Mouse (Mus musculus) intestine, embryonic 16.5 days (tissue): ENCODE results near the gene Cacng1. TPM values are rescaled to one million over a fixed set of nuclear protein-coding genes. Genes with fewer than 3 reads are reported as not detected.
A peak's percentile ranks its signal among the peaks of the same experiment; 100 is the strongest.

Experiments
- ATAC-seq: fragments of 200-750 bp; cut with Nextera tagmentation; 2 replicates; pipeline ENCODE4 v1.8.0; 2017; ENCODE audit warnings: moderate TSS enrichment, moderate library complexity
- H3K27ac ChIP-seq: fragments of 300-500 bp; sonication (generic); 2 replicates; pipeline ENCODE4 v1.5.1; 2014; ENCODE audit warnings: mild to moderate bottlenecking, low read length
- H3K27me3 ChIP-seq: fragments of 300-500 bp; sonication (generic); replicated peaks from 2 replicates; pipeline ENCODE4 v1.6.1; 2014; ENCODE audit warnings: low read length, control low read depth, mixed read lengths; ENCODE audit not compliant: control insufficient read depth, insufficient read depth
- H3K36me3 ChIP-seq: fragments of 300-500 bp; sonication (generic); 2 replicates; pipeline ENCODE4 v1.6.1; 2014; ENCODE audit warnings: low read length, control low read depth; ENCODE audit not compliant: control insufficient read depth, insufficient read depth
- H3K4me1 ChIP-seq: fragments of 300-500 bp; sonication (generic); 2 replicates; pipeline ENCODE4 v1.6.1; 2014; ENCODE audit warnings: low read length, control low read depth, mixed read lengths; ENCODE audit not compliant: control insufficient read depth, insufficient read depth
- H3K4me2 ChIP-seq: fragments of 300-500 bp; sonication (generic); 2 replicates; pipeline ENCODE4 v1.6.1; 2014; ENCODE audit warnings: low read depth, low read length, control low read depth
- H3K4me3 ChIP-seq: fragments of 300-500 bp; sonication (generic); 2 replicates; pipeline ENCODE4 v1.5.1; 2014; ENCODE audit warnings: mild to moderate bottlenecking, low read length
- H3K9ac ChIP-seq: fragments of 300-500 bp; sonication (generic); 2 replicates; pipeline ENCODE4 v1.6.1; 2014; ENCODE audit warnings: low read depth, low read length
- H3K9me3 ChIP-seq: fragments of 300-500 bp; sonication (generic); 2 replicates; pipeline ENCODE4 v1.6.1; 2016; ENCODE audit warnings: low read length, control low read depth; ENCODE audit not compliant: control insufficient read depth
- WGBS: fragments of 180-500 bp; shearing (Covaris S2); extraction: QIAGEN DNeasy Blood & Tissue Kit; methylation state at CpG from one replicate; pipeline ENCODE4 v1.1.7; 2014; 5-methylcytosine and 5-hydroxymethylcytosine counted together
- polyA plus RNA-seq: library from polyadenylated mRNA; unstranded; fragments of >200 nt; fragmentation: Nextera tagmentation; extraction: Ambion mirVana; gene quantifications from 2 replicates; pipeline ENCODE4 v1.2.1, GENCODE M21; 2015

Gene Cacng1
- polyA plus RNA-seq, 1 experiment from 2014 or later, result not detected

GRCm38 (mm10) chr11:107720264-107721021 is 4.1 kb upstream of the Cacng1 start:
- no peak overlapping the region for H3K27ac ChIP-seq
- no peak for ATAC-seq
- H3K4me1 ChIP-seq, result no peaks in the 10 kb centered on the region
- H3K36me3 ChIP-seq, result no peaks in the 10 kb centered on the region
- 84% methylated on average over 9 of the region's 9 CpGs for WGBS
- H3K27me3 ChIP-seq, result no peaks in the 10 kb centered on the region
- no peak overlapping the region for H3K4me3 ChIP-seq
- no peak overlapping the region for H3K9ac ChIP-seq
- no peak overlapping the region for H3K4me2 ChIP-seq
- no peaks in the 10 kb centered on the region for H3K9me3 ChIP-seq

GRCm38 (mm10) chr11:107714368-107714767 is 2.0 kb downstream of the Cacng1 start:
- Histone ChIP-seq H3K36me3 (no peaks in the 10 kb centered on the region), H3K4me2 (no peak overlapping the region), H3K27ac (no peak overlapping the region), H3K9me3 (no peaks in the 10 kb centered on the region), H3K4me3 (no peak overlapping the region), H3K4me1 (no peaks in the 10 kb centered on the region), H3K27me3 (no peaks in the 10 kb centered on the region), H3K9ac (no peak overlapping the region)
- ATAC-seq, result no peak
- 75% methylated on average over 7 of the region's 7 CpGs for WGBS

- no peaks in the 10 kb centered on the region for H3K27me3 ChIP-seq
- H3K9ac ChIP-seq, result no peak overlapping the region
- H3K27ac ChIP-seq, result no peak overlapping the region
- no peaks in the 10 kb centered on the region for H3K4me1 ChIP-seq
- ATAC-seq, result no peak
- H3K4me2 ChIP-seq, result no peak overlapping the region
- H3K4me3 ChIP-seq, result no peak overlapping the region
- 49% methylated on average over 3 of the region's 3 CpGs for WGBS
- H3K36me3 ChIP-seq, result no peaks in the 10 kb centered on the region
- H3K9me3 ChIP-seq, result no peaks in the 10 kb centered on the region
Measured at GRCm38 (mm10) chr11:107710379-107710778, 5.9 kb downstream of the Cacng1 start.

- no peak for ATAC-seq
- WGBS, result 75% methylated on average over 20 of the region's 20 CpGs
Measured at GRCm38 (mm10) chr11:107707897-107708610, 8.3 kb downstream of the Cacng1 start.

GRCm38 (mm10) chr11:107705476-107706074 is 10.7 kb downstream of the Cacng1 start:
- WGBS, result 61% methylated on average over 11 of the region's 11 CpGs
- no peak overlapping the region for H3K4me3 ChIP-seq
- H3K9me3 ChIP-seq, result no peaks in the 10 kb centered on the region
- no peak overlapping the region for H3K4me2 ChIP-seq
- no peaks in the 10 kb centered on the region for H3K27me3 ChIP-seq
- no peak for ATAC-seq
- no peaks in the 10 kb centered on the region for H3K36me3 ChIP-seq
- no peak overlapping the region for H3K27ac ChIP-seq
- no peaks in the 10 kb centered on the region for H3K4me1 ChIP-seq
- H3K9ac ChIP-seq, result no peak overlapping the region

More at GRCm38 (mm10) chr11:107707897-107708610, 8.3 kb downstream of the Cacng1 start:
- H3K4me1 ChIP-seq, result no peaks in the 10 kb centered on the region
- H3K27me3 ChIP-seq, result no peaks in the 10 kb centered on the region
- no peak overlapping the region for H3K4me2 ChIP-seq
- H3K9me3 ChIP-seq, result no peaks in the 10 kb centered on the region
- no peak overlapping the region for H3K4me3 ChIP-seq
- H3K9ac ChIP-seq, result no peak overlapping the region
- H3K36me3 ChIP-seq, result no peaks in the 10 kb centered on the region
- no peak overlapping the region for H3K27ac ChIP-seq

GRCm38 (mm10) chr11:107705060-107705459 is 11.3 kb downstream of the Cacng1 start:
- Histone ChIP-seq H3K9me3 (no peaks in the 10 kb centered on the region), H3K36me3 (no peaks in the 10 kb centered on the region), H3K4me3 (no peak overlapping the region), H3K27ac (no peak overlapping the region), H3K4me1 (no peaks in the 10 kb centered on the region), H3K27me3 (no peaks in the 10 kb centered on the region), H3K4me2 (no peak overlapping the region), H3K9ac (no peak overlapping the region)
- WGBS, result 66% methylated on average over 6 of the region's 6 CpGs
- no peak for ATAC-seq

GRCm38 (mm10) chr11:107703272-107704134 is 12.8 kb downstream of the Cacng1 start:
- peak overlapping the region; percentile 11; the same call in 1 of the 2 replicates for H3K4me2 ChIP-seq

GRCm38 (mm10) chr11:107699967-107700366 is 16.4 kb downstream of the Cacng1 start:
- H3K36me3 ChIP-seq, result no peaks in the 10 kb centered on the region
- WGBS, result 92% methylated on average over 4 of the region's 4 CpGs
- no peak overlapping the region for H3K4me2 ChIP-seq
- H3K27ac ChIP-seq, result no peak overlapping the region
- no peak overlapping the region for H3K9ac ChIP-seq
- no peaks in the 10 kb centered on the region for H3K9me3 ChIP-seq
- no peaks in the 10 kb centered on the region for H3K4me1 ChIP-seq
- H3K27me3 ChIP-seq, result no peaks in the 10 kb centered on the region
- ATAC-seq, result no peak
- no peak overlapping the region for H3K4me3 ChIP-seq

More at GRCm38 (mm10) chr11:107703272-107704134, 12.8 kb downstream of the Cacng1 start:
- Histone ChIP-seq H3K27ac (no peak overlapping the region), H3K27me3 (no peaks in the 10 kb centered on the region), H3K9me3 (no peaks in the 10 kb centered on the region), H3K36me3 (no peaks in the 10 kb centered on the region), H3K4me3 (no peak overlapping the region), H3K9ac (0 out of 2 replicates have a peak overlapping the region, but pooled peaks have one; percentile 12), H3K4me1 (no peaks in the 10 kb centered on the region)
- ATAC-seq, result no peak
- WGBS, result 43% methylated on average over 27 of the region's 27 CpGs

GRCm38 (mm10) chr11:107693338-107693737 is 23.0 kb downstream of the Cacng1 start:
- Histone ChIP-seq H3K9me3 (no peaks in the 10 kb centered on the region), H3K27me3 (no peaks in the 10 kb centered on the region), H3K4me1 (no peaks in the 10 kb centered on the region), H3K27ac (no peak overlapping the region), H3K9ac (no peak overlapping the region), H3K36me3 (no peaks in the 10 kb centered on the region), H3K4me3 (no peak overlapping the region), H3K4me2 (no peak overlapping the region)
- WGBS, result 80% methylated on average over 6 of the region's 6 CpGs
- no peak for ATAC-seq
